Mouse (Mus musculus): ENCODE measurements at regions not wholly inside any gene's neighbourhood (a gene's known extent, or its start where the extent isn't known, plus 50 kb on each side); places are given as distances from the start of the nearest gene placed in this dataset.

DNA sequence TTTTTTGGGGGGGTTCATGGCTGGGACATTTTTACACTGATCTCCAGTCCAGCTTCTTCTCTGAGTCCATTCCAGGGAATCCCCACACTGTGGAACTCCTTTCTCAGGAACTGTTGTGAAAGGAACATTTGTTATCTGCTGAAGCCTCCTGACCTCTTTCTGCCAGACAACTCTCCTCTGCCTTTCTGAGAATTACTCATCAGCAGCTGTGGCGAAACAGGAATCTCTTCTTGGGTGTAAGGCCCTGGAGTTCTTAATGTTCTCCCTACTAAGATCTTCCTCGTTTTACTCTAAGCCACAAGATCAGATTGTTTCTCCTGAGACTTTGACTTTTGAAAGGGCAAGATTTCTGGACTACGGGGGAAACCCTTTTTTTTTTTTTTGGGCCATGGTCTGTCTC, 698.7 kb downstream of the Slc4a3 start:
- TF ChIP-seq CTCF (IDR thresholded peaks at IDR 0.05; ENCODE audit: control insufficient read depth, insufficient read depth, insufficient read length) (no peak), CEBPB (IDR thresholded peaks at IDR 0.05; ENCODE audit: low read depth) (no peak), USF1 (IDR thresholded peaks at IDR 0.05; ENCODE audit: low read depth) (no peak), MYOG (IDR thresholded peaks at IDR 0.05; ENCODE audit: control insufficient read depth, extremely low read depth, insufficient read length) (no peak), MAX (IDR thresholded peaks at IDR 0.05) (no peak), MYOD1 (IDR thresholded peaks at IDR 0.05; ENCODE audit: control insufficient read depth, insufficient read length, low read depth) (no peak), FOSL1 (IDR thresholded peaks at IDR 0.05; ENCODE audit: insufficient read depth, low read length, poor library complexity, severe bottlenecking) (no peak)

All from C2C12 (cell line).